Mouse (Mus musculus): ENCODE results near the gene Socs4.
"Not testable (repeated sequence)": the region's sequence is repeated elsewhere in the genome, so short reads cannot be mapped to it uniquely, and the experiment has no call there.

Socs4 gene

GRCm38 (mm10) chr14:47291772-47292171 is 15.0 kb downstream of the Socs4 start:
- DNase-seq, result no peak

GRCm38 (mm10) chr14:47294136-47294535 is 17.4 kb downstream of the Socs4 start:
- DNase-seq, result no peak

DNA sequence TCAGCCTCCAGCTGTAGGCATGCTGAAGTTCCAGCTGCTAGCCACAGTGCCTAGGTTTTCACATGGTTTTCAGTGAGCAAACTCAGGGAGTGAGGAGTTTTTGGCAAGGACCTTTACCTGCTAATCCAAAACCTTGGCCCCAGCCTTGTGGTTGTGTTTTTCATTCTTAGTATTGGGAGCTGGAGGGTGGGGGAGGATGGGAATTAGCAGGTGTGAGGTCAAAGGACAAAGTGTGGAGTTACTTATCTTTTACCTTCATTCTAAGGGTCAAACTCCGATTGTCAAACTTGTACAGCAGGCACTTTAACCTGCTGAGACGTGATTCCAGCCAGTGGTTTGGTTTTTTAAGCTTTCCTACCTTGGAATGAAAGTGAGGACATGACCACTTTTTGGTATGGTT is 19.5 kb downstream of the Socs4 start:
- DNase-seq, result no peak

GRCm38 (mm10) chr14:47297785-47298407 is 21.2 kb downstream of the Socs4 start, which contains the start of gene Mapk1ip1l:
TSS of gene Mapk1ip1l (plus strand) at chr14:47298266.
- DNase-seq, result peak; percentile 89 to 91

- DNase-seq, result peak in 1 of 2 experiments; percentile 12
Observed at GRCm38 (mm10) chr14:47298408-47298792, 21.7 kb downstream of the Socs4 start.

GRCm38 (mm10) chr14:47298819-47299261 is 22.1 kb downstream of the Socs4 start:
- DNase-seq, result peak; percentile 20 to 29

GRCm38 (mm10) chr14:47302885-47303680 is 26.4 kb downstream of the Socs4 start:
- no peak for DNase-seq

GRCm38 (mm10) chr14:47304814-47305405 is 28.2 kb downstream of the Socs4 start:
- no peak for DNase-seq

DNA sequence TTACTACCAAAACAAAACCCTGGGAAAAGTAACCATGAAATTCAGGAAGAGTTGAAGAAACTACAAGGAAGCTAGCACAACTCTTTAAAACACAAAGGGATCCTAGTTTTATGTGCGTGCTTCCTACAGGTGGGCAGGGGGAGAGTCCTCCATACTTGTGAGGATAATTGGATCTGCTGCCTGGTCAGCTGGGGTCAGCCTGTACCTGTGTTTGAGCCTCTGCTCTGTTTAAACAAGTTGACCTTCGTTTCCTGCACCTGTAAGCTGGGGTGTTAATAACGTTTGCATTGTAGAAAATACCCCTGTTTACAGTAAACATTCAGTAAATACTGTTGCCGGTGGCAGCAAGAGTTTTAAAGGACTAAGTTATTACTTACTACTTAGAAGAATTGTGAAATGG is 29.2 kb downstream of the Socs4 start:
- DNase-seq, result no peak

DNA sequence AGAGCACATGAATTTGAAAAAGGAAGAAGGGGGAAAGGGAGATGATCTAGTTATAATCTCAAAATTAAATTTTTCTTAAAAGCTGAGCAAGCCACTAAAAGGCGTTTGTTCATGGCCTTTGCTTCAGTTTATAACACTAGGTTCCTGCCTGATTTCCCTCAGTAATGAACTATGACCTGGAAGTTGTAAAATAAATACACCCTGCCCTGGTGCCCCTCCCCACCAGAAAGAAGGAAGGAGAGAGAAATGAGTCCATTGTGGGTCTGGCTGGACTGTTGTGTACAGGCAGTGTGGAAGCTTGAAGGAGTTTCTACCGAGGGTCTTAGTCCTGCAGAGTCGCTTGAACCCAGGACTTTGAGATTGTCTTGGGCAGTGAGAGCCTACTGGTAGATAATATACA is 30.9 kb downstream of the Socs4 start:
- no peak for DNase-seq

DNA sequence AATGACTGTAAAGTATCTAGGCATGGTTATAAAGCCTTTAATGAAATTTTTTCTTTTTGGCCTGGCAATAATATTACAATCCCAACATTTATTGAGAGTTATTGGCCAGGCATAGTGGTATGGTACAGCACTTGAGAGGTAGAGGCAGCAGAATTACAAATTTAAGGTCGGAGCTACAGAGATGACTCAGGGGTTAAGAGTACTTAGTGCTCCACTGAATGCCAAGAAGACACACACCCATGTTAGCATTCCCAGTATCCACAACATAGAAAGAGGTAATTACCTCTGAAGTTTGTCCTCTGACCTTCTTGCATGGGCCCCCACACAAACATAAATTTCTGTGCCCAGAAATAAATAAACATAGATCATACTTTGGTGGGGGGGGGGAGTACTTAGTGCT is 32.3 kb downstream of the Socs4 start:
- no peak for DNase-seq

DNA sequence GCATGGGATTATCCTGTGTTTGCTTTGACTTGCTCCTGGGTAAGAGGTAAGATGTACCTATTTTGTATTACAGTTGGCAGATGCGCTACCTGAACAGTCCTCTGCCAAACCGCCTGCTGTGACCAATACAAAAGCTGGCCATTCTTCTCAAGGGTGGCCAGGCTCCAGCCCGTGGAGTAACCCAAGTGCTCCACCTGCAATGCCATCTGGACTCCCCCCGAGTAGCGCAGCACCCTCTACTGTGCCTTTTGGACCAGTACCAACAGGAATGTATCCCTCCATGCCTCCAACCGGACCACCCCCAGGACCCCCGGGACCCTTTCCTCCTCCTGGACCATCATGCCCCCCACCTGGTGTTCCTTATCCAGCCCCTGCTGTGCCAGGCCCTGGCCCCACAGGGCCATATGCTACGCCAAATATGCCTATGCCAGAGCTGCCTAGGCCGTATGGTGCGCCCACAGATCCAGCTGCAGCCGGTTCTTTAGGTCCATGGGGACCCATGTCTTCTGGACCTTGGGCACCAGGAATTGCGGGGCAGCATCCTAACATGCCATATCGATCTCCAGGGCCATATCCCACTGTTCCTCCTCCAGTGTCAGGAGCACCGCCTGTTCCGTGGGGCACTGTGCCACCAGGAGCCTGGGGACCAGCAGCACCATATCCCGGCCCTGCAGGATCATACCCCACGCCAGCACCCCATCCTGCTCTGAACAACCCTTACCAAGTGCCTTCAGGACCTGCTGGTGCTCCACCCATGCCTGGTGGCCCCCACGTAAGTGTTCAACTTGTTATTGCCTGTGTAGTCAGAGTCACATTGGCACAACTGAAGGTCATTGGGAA is 33.8 kb downstream of the Socs4 start:
- DNase-seq, result no peak

GRCm38 (mm10) chr14:47319362-47319761 is 42.6 kb downstream of the Socs4 start:
- no peak for DNase-seq

DNA sequence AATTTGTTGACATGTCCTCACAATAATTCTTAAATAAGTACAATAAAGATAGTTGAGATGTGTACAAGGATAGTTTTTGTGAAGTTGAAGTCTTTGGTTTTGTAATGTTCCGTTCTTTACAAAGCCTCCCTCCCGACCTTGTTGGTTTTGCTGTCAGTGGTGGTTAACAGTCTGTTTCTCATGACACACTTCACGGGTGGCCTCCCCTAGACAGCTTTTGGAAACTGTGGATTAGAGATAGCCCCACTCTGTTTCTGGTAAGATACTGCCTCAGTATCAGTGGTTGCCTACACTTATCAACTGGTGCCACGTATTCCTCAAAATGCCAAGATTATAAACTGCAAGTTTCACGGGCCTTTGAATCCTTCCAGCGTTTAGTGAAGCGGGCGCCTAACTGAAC is 44.9 kb downstream of the Socs4 start:
- not testable (repeated sequence) for DNase-seq

DNA sequence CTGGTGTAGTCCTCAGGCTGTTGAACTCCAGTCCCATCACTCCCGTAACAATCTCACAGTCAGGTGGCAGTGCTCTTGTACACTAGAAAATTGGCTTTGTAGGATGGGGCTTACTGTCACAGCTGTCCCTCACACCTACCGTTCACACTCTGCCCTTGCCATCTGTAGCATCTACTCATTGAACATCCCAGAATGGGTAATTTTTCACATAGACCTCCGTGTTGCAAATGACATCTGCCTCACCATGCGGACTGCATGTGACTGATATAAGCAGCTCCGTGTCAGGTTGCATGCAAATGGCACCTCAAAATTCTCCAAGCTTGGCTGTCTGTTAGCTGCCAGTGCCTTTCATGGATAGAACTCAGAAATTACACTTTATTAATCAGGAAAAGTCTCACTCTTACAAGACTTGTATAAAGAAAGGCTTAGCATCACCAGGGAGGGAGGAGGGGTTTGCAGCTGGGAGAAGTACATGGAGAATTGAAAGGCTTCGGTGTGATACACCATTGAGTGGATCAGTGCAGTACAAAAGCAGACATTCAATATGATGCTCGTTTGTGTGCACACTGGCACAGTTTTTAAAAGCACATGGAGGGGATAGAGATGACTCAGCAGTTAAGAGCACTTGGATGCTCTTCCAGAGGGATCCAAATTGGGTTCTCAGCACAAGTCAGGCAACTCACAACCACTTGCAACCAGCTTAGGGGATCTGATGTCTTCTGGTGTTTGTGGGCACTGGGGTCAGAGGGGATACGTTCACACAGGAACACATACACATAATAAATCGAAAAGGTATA is 49.4 kb downstream of the Socs4 start:
- DNase-seq, result no peak

- DNase-seq, result peak; percentile 14 to 23
Observed at GRCm38 (mm10) chr14:47327347-47327746, 50.6 kb downstream of the Socs4 start.

DNA sequence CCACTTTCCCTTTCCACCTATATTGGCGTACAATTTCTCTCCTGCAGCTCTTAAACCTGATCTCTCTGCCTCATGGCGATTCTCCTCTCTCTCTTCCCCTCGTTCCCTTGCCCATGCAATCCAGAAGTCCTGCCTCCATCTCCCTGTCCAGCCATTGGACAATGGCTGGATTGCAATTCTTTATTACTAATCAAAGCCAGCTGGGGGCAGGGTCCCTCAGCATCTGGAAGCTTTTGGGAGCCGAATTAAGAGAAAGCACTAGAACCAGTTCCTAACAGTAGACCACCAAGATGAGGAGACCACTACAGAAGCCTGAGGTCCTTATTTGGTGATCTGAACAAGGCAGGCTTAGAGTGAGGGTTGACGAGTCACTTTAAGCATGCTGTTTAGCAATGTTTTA is 55.2 kb downstream of the Socs4 start:
- DNase-seq, result no peak

DNA sequence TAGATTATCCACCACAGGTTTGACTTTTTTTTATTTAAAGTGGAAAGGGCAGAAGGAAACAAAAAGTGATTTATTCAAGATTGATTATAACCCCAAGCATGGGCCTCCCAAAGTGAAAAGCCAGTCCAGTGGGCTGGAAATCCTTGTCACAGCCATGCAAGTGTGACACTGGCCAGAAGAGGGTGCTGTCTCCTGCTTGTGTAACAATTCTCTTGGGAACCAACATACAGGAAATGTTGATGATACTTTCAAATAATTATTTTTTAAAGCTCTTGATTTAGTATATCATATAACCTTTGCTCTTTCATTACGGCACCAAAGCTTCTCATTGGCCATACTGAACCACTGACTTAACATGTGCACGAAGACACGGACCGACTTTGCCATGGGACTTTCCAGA is 58.1 kb downstream of the Socs4 start:
- DNase-seq, result peak; percentile 58 to 67

DNA sequence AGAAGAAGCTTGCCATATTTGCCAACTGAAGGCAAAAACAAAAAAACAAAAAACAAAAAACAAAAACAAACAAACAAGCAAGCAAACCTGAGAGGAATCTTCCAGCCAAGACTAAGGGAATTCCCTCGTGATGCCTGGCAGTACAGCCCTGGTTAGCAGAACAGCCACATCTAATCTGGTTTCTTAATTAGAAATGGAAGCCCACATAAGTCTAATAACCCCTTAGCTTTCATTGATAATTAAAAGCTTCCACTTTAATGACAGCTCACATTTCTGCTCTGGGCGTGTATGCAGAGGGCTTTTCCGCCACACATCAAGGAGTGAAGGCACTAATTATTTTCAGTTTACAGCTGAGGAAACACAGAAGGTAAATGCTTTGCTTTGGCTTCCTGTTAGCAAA is 58.6 kb downstream of the Socs4 start:
- no peak for DNase-seq

GRCm38 (mm10) chr14:47340231-47340925 is 63.6 kb downstream of the Socs4 start:
- DNase-seq, result no peak

- DNase-seq, result no peak
Observed at GRCm38 (mm10) chr14:47341811-47342291, 65.1 kb downstream of the Socs4 start.

All from lung, adult 18-20 months (tissue).